Mouse (Mus musculus): ENCODE data around the gene Gpt2.

Gene Gpt2

GRCm38 (mm10) chr8:85487906-85488620 lies 4.3 kb upstream of the Gpt2 start:
- DNase-seq (ENCODE audit: low spot score), result no peak

DNA sequence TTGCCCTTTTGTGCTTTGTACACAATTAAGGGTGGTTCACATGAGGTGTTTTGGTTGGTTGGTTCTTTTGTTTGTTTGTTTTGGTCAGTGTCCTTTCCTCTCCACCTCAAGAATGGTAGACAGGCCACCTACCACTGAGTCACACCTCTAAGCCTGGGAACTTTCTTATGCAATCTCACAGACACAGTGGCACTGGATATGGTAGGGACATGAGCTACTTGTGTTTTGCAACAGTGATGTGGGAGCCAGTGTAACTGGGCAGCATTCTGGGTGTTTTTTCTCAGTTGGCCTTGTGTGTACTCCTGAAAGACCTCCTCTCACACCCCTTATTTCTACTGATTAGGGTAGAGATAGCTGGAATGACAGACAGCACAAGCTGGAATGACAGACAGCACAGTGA lies 3.7 kb upstream of the Gpt2 start:
- DNase-seq (ENCODE audit: low spot score), result no peak

GRCm38 (mm10) chr8:85489546-85489945 lies 2.8 kb upstream of the Gpt2 start:
- no peak for DNase-seq (ENCODE audit: low spot score)

- DNase-seq (ENCODE audit: low spot score), result no peak
Observed at GRCm38 (mm10) chr8:85492940-85493931, 860 bp downstream of the Gpt2 start.

- DNase-seq (ENCODE audit: low spot score), result no peak
Observed at GRCm38 (mm10) chr8:85496125-85496524, 3.7 kb downstream of the Gpt2 start.

GRCm38 (mm10) chr8:85496778-85497177 lies 4.4 kb downstream of the Gpt2 start:
- DNase-seq (ENCODE audit: low spot score), result no peak

- no peak for DNase-seq (ENCODE audit: low spot score)
Observed at GRCm38 (mm10) chr8:85498577-85498976, 6.2 kb downstream of the Gpt2 start.

- no peak for DNase-seq (ENCODE audit: low spot score)
Observed at GRCm38 (mm10) chr8:85500460-85500859, 8.1 kb downstream of the Gpt2 start.

DNA sequence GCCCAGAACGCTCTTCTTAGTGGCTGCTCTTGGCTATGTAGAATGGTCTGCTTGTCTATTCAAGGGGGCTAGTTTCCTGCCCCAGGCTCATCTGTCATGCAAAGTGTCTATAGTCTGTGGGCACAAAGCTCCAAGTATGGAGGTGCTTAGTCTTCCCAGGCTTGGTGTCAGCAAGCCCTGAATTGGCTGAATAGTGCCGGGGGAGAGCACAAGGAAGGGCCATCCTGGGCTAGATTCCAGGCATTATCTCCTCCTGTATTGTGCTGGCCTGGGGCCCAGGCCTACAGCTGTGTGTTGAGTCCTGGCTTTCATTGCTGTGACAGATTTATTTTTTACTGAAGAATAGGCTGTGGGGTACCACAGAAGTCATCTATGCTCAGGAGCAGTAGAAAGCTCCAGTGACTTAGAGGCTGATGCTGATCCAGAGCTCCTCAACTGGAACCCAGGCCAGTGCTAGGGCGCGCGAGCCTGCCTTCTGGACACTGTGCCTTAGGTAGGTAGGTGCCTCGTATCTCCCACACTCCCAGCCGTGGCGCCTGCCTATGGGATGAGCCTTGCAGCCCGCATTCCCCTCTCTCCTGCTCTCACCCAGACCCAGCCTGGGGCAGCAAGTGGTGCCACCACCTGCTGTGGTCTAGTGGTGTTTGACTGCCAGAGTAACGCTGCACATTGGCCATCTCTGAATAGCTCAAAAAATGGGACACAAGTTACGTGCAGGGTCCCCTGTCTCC lies 8.7 kb downstream of the Gpt2 start:
- DNase-seq (ENCODE audit: low spot score), result peak; percentile 21

GRCm38 (mm10) chr8:85502381-85502780 lies 10.0 kb downstream of the Gpt2 start:
- DNase-seq (ENCODE audit: low spot score), result no peak

DNA sequence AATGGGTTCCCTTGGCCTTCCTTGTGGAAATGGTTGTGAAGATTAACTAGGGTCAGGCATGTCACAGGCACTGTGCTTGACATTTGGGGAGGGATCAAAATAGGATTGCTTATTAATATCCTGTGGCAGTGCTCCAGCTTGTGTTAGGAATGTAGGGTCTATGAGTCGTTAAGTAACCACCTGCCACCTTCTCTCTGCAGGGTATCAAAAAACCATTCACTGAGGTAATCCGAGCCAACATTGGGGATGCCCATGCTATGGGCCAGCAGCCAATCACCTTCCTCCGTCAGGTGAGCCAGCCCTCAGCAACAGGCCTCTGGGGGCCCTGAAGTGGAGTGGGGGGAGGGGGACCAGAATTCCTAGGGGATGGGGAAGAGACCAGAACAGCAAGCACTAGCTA lies 10.7 kb downstream of the Gpt2 start:
- DNase-seq (ENCODE audit: low spot score), result no peak

- DNase-seq (ENCODE audit: low spot score), result no peak
Observed at GRCm38 (mm10) chr8:85504704-85505103, 12.3 kb downstream of the Gpt2 start.

GRCm38 (mm10) chr8:85506620-85507019 lies 14.2 kb downstream of the Gpt2 start:
- DNase-seq (ENCODE audit: low spot score), result no peak

DNA sequence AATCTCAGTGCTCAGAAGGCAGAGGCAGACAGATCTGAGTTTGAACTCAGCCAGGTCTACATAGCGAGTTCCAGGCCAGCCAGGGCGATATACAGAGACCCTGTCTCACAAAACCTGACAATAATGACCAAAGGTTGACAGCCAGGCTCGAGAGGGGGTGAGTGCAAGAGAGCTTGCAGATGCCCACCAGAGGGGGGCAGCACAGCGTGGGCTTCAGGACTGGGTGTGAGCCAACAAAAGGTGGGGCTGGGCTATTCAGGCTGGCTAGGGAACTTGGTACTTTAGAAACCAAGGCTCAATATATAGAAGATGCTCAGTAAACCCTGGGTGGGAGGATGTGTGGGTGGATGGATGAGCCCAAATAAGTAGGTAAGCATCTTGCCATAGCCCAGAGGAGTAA lies 16.3 kb downstream of the Gpt2 start:
- DNase-seq (ENCODE audit: low spot score), result no peak

- no peak for DNase-seq (ENCODE audit: low spot score)
Observed at GRCm38 (mm10) chr8:85512234-85512633, 19.9 kb downstream of the Gpt2 start.

DNA sequence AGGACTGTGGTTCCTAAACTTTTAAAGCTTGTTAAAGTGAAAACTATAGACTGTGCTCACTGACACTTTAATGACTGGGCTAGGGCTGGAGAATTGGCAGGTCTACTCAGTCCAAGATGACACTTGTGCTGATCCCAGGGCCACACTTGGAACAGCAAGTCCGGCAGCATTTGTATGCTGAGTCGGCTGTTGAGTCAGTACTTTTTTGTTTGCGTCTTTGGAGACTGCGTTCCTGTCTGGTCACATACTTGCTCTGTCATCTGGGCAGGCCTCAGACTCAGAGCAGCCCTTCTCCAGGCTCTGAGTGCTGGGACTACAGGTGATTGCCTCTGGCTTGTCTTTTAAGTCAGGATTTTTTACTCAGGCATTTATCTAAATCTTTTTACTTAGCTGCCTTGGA lies 20.9 kb downstream of the Gpt2 start:
- DNase-seq (ENCODE audit: low spot score), result peak; percentile 48

GRCm38 (mm10) chr8:85515391-85515790 lies 23.0 kb downstream of the Gpt2 start:
- peak; percentile 40 for DNase-seq (ENCODE audit: low spot score)

GRCm38 (mm10) chr8:85517336-85517735 lies 25.0 kb downstream of the Gpt2 start:
- DNase-seq (ENCODE audit: low spot score), result no peak

DNA sequence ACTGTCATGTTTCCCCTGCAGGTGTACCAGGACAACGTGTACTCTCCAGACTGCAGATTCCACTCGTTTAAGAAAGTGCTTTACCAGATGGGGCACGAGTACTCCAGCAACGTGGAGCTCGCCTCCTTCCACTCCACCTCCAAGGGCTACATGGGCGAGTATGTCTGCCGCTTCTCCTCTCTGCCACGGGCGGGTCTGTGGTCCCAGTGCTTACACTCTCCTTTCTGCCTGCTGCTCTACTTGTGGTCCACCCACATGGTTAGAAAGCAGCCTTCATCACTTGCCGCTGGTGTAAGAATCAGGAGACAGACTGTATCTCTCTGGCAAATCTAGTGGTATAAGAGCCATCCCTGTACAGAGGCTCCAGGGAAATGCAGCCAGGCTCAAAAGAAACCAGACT lies 25.6 kb downstream of the Gpt2 start:
- no peak for DNase-seq (ENCODE audit: low spot score)

DNA sequence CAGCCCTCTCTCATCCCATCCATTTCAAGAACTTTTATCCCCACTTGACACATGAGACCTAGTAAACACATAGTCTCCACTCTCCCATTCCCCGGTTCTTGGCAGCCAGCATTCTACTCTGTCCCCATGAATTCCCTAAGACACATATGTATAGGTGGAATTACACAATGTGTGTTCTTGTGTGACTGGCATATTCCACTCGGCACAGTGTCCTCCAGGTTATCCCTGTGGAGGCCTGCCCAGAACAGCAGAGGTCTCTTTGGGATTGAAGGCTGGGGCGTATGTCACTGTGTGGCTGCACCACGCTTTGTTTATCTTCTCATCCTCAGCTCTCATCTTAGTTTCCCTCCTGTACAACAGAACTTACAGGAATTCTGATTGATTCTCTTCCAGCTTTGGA lies 28.2 kb downstream of the Gpt2 start:
- DNase-seq (ENCODE audit: low spot score), result no peak

DNA sequence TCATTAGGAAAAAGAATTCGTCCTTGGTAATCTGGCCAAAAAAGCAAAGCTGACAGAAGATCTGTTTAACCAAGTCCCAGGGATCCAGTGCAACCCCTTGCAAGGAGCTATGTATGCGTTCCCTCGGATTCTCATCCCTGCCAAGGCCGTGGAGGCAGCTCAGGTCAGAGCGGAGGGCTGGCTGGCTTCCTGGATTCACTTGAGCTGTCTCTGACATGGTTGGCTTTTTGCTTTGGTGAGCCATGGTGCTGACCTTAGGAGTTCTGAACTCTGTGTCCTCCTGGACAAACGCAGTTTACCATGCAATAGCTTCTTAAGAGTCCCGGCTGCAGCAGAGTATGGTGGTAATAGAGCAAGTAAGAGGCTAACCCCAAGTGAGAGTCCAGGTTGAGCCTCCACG lies 29.0 kb downstream of the Gpt2 start:
- no peak for DNase-seq (ENCODE audit: low spot score)

GRCm38 (mm10) chr8:85524086-85524485 lies 31.7 kb downstream of the Gpt2 start:
- no peak for DNase-seq (ENCODE audit: low spot score)

DNA sequence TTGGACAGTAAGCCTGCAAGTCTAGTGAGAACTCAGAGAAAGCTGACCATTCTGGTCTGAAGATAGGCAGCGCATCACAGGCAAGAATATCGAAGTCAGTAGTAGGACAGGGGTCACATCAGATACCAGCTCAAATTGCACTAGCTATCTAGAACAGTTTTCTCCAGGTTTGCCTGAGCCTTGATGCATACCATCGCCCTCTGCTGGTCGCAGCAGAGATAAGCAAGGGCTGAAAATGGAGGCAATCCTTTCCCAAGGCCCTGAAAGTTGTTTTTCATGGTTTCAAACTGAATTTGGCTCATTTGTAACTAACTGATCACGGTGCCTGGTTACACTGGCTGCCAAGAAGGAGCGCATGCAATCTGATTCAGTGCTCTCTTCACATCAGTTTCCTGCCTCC lies 33.7 kb downstream of the Gpt2 start:
- peak; percentile 65 for DNase-seq (ENCODE audit: low spot score)
